Mouse (Mus musculus): ENCODE data around the gene Enox1.

DNA sequence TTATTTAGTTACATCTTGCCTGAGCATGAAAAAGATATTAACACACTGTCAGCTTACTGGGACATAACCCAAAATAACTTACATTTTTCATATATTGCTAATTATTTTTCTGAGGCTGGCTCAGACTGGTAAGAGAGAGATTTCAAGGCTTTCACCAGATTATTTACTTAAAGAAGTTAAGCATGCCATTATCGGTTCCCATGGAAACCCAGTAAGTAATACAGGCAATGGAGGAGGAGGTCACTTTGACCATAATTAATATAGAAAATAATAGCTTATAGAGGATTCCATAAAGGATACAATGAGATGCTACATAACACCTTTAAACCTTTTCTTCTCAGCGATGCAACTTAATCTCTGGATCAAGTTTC lies 476.6 kb downstream of the Enox1 start:
- TF ChIP-seq POLR2A (IDR thresholded peaks at IDR 0.05; ENCODE audit: borderline replicate concordance, extremely low read depth, insufficient read depth, insufficient read length, poor library complexity, severe bottlenecking) (no peak), CTCF (IDR thresholded peaks at IDR 0.05; ENCODE audit: borderline replicate concordance, extremely low read depth, insufficient read depth, insufficient read length) (no peak)

All from brain, embryonic 14.5 days (tissue).